Mouse (Mus musculus) skeletal muscle tissue, adult 2 months (tissue): Measurements from ENCODE around the gene Armcx4.
"Not testable (repeated sequence)": the region's sequence is repeated elsewhere in the genome, so short reads cannot be mapped to it uniquely, and the experiment has no call there.

Experiments used
- DNase-seq: peaks from one replicate; pipeline ENCODE4 v3.0.0-alpha.2; 2012; ENCODE audit warnings: low read depth, low spot score

The Armcx4 gene

DNA sequence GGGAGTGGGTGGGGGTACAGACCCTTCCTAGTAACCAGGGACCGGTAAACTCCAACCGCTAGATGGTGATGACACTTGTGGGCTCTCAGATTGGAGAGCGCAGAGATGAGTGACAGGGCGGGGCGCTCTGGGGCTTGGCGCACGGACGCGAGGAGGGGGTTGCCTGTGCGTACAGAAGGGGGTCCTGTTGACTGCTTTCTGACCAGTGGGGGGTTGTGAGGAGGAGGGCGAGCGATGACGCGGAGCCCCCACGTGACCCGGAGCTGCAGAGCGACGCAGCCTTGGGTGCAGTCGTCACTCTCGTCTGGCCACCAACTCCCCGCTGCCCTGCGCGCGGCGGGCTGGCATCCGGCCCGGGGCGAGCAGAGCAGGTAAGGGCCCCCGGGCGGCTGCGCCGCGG, at the start of gene Armcx4:
TSS of gene Armcx4 (plus strand) at position 253 of the 400 bp plus-strand sequence.
- peak; percentile 42 for DNase-seq

DNA sequence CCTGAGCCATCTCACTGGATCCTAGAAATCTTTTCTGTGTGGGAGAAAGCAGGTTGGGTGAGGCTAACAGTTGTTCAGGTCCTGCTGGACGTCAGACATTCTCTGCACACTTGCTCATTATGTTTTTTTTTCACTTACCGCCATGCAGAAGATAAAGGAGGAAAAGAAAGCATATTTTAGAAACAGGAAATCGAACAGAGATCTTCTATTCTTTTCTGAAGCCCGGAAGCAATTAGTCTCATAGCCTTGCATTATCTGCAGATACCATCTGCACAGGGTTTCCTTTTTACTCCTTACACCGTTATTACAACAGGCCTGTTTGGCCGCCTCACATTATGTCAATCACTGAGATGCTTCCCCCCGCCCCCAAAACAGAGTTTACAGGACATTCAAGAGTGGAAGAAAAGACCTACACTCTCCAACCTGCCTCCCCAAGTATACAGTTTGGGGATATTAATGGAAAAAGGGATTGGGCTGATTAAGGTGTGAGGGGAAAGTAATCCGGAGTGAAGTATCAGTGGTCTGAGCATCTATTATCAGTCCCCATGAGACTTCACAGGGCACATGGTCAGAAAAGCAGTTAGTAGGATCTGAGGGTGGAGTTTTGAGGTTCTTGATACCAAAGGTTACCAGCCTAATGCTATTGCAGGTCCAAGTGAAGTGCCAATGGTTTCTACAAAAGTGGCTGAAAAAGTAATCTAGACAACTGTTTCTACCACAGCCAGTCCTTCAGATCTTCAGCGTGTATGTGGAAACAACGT, 45.1 kb upstream of the Armcx4 start:
- DNase-seq: no peak

DNA sequence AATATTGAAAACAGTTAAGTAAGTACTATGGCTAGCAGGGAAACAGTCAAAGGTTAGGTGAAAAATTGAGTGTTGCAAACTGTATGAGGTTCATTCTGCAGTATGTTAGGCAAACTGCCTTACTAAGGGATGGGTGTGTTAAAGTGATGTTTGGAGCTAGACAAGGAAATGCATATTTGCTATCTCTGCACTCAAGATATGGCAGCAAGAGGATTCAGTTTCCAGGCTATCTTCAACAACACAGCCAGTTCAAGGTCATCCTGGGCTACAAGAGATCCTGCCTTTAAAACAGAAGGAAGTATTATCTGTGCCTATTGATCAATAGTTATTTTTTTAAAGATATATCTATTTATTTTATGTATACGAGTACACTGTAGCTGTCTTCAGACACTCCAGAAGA, 40.0 kb upstream of the Armcx4 start:
- DNase-seq: no peak

DNA sequence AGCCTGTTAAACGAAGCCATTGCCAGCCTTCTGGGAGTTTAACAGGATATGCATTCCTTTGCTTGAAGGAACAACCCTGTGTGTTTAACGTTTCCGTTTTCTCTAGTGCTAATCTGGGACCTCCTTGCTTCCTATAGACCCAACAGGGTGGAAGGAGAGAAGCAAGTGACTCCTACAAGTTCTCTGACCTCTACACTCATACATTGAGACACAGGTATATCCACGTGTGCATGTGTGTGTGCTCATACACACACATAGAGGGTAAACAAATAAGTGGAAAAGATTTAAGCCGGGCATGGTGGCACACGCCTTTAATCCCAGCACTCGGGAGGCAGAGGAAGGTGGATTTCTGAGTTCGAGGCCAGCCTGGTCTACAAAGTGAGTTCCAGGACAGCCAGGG, 38.9 kb upstream of the Armcx4 start:
- DNase-seq: no peak

DNA sequence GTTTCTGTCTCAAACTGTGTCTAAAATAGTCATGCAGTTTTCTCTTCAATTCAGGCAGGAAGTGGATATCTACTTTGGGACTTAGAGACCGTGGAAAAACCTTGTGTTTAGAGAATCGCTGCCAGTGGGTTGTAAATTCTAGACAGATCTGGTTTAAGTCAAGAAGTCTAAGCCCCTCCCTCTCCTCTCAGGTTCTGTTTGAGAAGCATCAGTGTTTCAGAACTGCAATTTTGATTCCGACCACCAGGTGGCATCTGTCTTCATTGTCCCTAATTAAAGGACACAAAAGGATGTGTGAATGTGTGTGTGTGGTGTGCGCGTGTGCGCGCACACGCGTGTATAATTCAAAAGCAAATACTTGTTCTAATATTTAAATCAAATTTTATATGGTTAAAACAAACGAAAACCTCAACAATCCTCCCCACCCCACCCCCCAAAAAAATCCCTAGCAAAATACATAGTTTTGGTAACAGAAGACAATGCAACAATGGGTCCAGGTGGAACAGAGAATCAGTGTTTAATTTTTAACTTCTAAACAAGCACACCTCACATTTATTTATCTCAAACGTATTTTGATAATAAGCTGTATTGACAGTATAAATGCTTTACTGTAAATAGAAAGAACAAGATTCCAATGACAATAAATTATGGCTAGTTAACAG, 38.2 kb upstream of the Armcx4 start:
- DNase-seq: peak; percentile 34

DNA sequence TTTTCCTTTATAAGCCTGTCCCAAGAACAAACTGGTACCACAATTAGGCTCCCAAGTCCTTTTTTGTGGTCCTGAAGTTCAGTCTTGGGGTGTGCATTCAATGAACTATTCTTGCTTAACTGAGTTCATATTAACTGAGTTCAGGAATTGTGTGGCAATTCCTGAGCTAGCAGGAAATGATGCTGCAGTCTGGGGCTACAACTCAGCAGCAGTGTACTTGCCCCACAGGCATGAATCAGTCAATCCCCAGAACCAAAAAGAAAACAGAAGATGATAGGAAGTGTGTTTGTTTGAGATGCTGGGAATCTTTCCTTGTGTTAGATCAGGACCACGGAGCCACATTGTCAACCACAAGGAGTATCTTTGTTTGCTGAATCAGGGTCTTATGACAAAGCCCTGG, 34.3 kb upstream of the Armcx4 start:
- DNase-seq: no peak

DNA sequence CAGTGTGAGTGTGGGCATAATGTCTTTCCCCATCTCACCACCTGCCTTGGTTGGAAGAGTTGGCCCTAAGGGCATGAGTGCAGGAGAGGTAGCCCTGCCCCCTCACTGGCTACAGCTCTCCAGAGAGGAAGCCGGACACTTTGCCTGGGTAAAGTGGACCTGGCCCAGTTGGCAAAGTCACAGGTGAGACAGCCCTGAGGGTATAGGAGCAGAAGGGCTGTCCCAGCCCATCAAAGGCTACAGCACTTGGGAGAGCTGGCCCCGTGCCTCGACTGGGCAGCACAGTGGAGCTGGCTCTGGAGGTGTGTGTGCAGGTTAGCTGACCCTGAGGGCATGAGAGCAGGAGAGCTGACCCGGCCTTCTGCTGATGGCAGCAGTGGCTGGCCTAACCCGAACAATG, 24.7 kb upstream of the Armcx4 start:
- DNase-seq: no peak

DNA sequence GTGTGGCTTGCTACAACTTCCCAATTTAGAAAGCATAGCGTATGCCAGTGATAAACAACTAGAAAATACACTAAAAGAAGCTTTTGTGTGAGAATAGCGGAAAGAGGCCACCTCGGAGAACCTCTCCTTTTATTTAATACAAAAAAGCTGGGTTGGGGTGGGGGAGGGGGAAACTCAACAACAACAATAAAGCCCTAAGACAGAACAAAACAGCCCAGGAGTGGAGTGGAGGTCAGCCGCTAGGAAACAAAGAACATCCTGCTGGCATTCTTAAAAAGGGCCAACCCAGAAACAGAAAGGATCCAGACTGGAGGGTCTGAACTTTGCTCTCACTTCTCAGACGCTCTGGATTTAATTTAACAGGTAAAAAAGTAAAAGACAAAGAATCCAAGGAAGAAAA, 11.3 kb upstream of the Armcx4 start:
- no peak for DNase-seq

DNA sequence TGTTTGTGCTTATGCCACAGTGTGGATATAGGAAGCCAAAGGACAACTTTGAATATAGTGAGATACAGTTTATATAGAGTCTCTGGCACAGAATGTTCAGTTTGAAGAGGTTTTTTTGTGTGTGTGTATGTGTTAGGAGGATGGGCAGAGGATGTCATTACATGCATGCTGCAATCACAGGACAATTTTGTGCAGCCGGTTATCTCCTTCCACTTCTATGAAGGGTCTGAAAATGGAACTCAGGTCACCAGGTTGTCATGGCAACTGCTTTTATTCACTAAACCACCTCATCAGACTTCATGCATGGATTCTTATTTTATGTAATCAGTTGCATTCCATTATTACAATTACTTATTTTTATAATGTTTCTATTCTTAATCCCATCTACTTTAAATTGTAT, 10.4 kb upstream of the Armcx4 start:
- DNase-seq: no peak

DNA sequence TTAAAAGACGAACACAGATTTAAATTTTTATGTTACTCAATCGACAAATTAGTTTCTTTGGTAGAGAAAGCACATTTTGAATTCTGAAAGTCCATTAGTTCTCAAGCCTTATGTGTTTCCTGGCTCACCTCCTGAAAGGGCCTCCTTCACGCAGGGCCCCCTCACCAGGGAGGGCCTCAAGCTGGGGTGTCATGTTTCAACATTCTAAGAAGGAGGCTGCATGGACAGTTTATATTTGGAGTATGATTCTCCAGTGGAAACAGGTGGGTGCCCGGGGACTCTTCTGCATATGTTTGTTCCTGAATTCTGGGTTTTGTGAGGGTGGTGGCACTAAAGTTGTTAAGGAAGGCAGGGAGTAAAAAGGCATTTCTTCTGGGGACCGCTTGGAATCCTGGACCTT, 1.4 kb upstream of the Armcx4 start:
- peak; percentile 10 for DNase-seq

DNA sequence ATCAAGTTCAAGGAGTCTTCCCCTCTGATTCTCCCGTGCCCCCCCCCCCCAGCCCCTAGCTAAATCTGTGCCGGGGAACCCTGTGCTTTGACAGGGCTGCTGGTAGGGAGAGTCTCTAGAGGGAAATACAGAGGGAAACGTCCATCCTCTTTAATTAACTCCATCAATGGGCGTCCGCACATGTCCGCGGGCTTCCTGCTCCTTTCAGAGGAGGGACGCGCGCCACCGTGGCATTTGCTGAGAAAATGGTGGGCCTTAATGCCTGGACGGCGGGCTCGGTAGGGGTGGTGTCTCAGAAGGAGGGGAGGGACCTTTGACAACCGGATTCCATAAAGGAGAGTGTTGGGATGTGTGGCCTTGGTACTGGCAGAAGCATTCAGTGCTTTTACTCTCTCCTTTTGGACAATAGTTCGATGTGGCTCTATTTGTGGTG, 436 bp downstream of the Armcx4 start:
- DNase-seq: no peak

DNA sequence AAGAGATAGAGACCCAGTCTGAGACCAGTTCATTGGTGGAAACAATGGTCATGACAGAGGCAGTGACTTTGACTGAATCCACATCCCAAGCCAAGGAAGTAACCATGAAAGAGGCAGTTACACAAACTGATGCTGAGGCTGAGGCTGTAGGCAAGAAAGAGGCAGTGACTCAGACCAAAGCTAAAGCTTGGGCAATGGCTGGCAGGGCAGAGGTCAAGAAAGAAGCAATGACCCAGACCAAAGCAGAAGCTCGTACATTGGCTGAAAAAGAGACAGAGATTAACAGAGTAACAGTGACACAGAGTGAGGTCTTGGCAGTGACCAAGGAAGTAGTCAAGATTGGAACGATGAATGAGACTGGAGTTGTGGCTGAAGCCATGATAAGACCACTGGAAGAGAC, 3.4 kb downstream of the Armcx4 start:
- DNase-seq: no peak

DNA sequence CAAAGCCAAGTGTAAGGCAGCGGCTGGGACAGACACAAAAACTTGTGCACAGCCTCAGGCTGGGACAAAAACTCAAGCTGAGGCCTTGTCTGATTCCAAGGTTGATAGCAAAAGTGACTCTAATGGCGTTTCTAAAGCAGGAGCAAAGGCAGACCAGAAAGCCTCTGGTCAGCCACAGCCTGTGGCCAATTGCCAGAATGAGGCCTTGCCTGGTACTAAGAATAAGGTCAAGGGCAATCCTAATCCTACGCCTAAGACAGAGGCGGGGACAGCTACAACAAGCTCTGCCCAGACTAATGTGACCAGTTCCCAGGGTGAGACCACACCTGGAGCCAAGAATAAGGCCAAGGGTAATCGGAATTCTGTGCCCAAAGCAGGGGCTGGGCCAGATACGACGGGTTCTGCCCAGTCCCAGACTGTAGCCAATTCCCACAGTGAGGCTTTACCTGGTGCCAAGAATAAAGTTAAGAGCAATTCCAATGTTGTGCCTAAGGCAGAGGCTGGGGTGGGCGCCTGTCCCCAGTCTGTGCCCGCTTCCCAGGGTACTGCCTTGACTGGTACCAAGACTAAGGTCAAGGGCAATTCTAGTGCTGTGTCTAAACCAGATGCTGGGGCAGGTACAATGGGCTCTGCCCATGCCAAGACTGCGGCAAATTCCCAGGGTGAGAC, 4.7 kb downstream of the Armcx4 start:
- DNase-seq: no peak

DNA sequence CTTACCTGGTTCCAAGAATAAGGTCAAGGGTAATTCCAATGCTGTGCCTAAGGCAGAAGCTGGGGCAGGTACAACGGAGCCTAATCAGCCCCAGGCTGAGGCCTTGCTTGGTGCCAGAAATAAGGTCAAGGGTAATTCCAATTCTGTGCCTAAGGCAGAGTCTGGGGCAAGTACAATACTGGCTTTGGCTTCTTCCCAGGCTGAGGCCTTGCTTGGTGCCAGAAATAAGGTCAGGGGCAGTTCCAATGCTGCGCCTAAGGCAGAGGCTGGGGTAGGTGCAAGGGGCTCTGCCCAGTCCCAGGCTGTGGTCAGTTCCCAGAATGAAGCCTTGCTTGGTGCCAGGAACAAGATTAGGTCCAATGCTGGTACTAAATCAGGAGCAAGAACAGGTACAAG, 5.2 kb downstream of the Armcx4 start:
- DNase-seq: no peak

DNA sequence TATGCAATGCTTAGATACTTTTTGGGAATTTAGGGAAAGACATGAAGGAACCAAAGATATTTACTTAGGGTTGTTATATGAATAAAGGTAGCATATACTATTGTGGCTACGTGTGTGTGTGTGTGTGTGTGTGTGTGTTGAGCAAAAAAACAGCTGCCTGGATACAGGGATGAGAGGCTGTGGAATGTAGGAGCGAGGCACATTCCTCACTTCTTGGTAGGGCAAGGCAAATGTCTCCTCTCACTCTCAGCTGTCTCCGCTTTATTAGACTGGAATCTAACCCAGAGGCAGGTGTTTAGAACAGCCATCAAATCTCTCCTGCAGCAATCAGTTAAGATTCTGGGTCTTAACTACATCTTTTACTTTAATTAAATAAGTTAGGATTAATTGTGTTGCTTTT, 30.5 kb downstream of the Armcx4 start:
- no peak for DNase-seq

DNA sequence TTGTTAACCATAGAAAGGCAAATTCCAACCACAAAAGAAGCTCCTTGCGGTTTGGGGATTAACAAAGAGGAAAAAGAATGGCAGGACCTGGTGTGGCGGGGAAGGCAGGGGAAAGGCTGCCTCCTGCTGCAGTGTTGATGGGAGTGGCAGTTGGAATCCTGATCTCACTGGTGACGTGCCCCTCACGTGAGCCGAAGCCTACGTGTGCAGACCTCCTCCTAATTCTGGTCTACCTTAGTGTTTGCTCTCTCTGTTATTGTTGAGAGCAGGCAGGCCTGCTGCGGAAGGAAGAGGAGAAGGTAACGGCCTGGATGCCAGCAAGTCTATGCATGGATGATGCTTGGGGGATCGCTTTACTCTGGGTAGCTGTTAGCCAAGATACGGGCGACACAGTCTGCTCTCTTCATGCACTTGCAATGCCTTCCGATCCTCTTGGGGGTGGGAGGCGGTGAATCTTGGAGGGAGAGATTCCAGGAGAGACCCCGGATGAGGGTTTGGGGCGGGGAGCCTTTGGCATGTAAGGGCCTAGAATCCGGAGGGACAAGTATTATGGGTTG, 31.5 kb downstream of the Armcx4 start, which contains the start of gene Armcx1:
TSS of gene Armcx1 (plus strand) at position 212 of the 557 bp plus-strand sequence.
- DNase-seq: peak; percentile 22

DNA sequence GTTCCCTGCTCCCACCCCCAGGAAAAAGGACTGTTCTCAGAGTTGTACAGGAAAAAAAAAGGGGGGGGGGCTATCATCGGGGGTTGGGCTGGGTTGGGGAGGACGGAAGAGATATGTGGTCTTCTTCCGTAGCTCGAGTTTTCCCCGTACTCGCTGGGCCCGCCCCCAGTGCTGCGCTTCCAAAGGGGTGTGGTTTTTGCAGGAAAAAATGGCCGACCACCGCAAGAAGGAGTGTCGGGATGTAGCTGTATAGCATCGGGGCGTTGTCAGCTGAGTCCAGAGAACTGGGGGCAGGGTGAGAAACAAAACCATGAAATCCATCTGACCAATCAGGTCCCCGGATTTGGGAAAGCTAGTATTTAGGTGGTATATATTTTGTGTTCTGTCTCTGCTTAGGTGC, 32.2 kb downstream of the Armcx4 start:
- DNase-seq: peak; percentile 2

DNA sequence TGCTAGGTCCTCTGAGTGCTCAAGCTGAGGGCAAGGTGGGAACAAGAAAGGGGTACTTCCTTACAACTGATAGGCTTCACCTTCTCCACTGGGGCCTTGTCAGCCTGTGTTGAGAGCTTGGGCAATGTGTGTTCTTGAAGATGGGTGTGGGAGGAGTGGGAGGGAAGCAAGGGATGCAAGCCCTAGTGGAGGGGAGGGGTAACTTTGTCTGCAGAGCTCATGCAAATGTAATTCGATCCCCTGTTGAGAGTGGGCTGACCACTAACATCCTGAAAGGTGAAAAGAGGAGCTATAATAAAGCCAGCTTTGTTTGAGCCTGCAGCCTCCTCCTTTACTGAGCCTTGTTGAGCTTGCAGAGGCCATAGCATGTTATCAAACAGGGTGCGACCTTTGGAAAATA, 37.4 kb downstream of the Armcx4 start:
- not testable (repeated sequence) for DNase-seq

DNA sequence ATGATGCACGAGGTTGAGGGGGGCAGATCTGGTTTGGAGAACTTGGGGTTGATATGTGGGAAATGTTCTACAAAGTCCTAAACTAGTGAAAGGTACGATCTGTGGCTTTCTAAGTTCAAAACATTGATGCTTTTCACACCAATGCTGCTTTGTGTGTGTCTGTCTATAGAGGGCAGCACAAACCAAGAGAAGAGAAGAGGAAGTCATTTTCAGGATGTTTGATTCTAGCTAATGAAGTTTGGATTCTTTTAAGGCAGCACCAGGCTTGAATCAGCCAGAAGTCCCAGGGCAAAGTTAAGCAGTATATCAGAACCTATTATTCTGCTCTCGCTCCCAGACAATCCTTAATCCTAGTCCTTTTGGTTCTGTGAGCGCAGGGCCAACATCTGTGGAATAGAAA, 43.5 kb downstream of the Armcx4 start:
- no peak for DNase-seq

DNA sequence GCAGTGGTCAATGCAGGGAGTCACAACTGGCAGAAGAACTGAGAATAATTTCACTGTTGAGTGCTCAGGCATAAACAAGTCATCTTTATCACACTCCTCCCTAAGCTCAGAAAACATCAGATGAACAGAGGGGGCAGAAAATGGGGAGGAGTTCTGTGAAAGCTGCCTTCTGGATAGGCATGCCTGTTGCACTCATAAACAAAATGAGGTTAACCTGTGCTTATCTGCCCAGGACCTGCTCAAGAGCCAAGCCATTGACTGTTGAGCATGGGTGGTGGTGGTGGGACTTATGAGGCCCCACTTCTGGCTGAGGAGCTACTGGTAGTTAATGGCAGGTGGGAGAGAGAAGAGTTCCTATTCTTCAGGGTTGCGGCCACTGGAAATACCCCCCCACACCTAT, 51.5 kb downstream of the Armcx4 start:
- DNase-seq: no peak

DNA sequence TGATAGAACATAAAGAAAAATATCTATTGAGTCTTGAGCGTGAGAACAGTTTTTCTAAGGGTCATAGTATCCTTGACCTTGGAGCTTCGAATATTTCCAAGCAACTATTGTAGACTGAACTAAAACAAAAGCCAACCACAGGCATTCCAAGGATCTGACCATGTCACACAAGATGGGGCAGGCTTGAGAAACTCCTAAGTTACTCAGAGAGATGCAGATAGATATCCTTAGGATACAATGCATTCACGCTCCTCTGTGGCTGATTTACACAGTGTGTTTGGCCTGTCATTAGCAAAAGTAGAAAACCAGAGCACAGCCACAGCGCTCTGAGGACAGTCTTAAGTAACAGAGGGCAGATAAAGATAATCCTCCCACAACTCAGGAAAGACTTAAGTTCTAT, 52.8 kb downstream of the Armcx4 start:
- DNase-seq: no peak

DNA sequence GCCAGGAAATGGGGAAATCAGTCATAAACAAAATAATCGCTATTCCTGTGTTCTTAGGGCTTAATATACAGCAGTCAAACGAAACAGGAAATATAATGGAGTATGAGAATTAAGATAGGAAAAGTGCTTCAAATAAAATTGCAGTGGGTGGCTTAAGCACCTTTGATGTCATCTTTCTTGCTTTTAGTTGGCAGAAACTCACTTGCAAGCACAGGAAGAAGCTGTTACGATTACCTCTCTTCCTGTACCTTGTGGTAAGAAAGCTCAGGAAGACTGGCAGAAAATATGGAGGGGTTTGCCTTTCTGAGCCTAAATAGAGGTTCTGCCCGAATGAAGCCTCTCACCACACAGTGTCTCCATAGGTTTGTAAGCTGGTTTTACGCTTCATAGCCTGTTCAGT, 55.5 kb downstream of the Armcx4 start:
- no peak for DNase-seq
